In genomic region chr7:19506969-19507611, GRCm38 (mm10) we compare ENCODE assay signal across 8 mouse cellular contexts. TPM values are rescaled to one million over a fixed set of nuclear protein-coding genes. Genes with fewer than 3 reads are reported as not detected.
A peak's percentile ranks its signal among the peaks of the same experiment; 100 is the strongest.
DNase-seq lines count a peak whose midpoint lies in the region; ATAC-seq and TF ChIP-seq lines count a peak whose summit lies in the region.

No protein-coding gene starts in this region.

- no peak for TF ChIP-seq CTCF in E14TG2a.4 (conservative IDR thresholded peaks at IDR 0.05; ENCODE audit: low read length)

- peak overlapping the region; percentile 95 for H3K4me2 ChIP-seq in liver, embryonic 13.5 days
- peak overlapping the region; percentile 92 for H3K4me2 ChIP-seq in neural tube, embryonic 14.5 days (ENCODE audit: low read depth, low read length)

- no peaks in the 10 kb centered on the region for H3K27me3 ChIP-seq in E14TG2a.4 (ENCODE audit: insufficient read depth, low read length)
- H3K27me3 ChIP-seq in liver, embryonic 13.5 days: no peaks in the 10 kb centered on the region
- no peaks in the 10 kb centered on the region for H3K27me3 ChIP-seq in neural tube, embryonic 14.5 days (ENCODE audit: control insufficient read depth, insufficient read depth, low read length)

- H3K4me3 ChIP-seq in E14TG2a.4 (replicated peaks; ENCODE audit: low read length): peak overlapping the region; percentile 89
- peak overlapping the region; percentile 79 for H3K4me3 ChIP-seq in liver, embryonic 13.5 days (replicated peaks)
- peak overlapping the region; percentile 72 for H3K4me3 ChIP-seq in neural tube, embryonic 14.5 days (ENCODE audit: low read depth, low read length)

- 1% methylated on average over 61 of the region's 71 CpGs for WGBS in liver, embryonic 13.5 days (ENCODE audit: insufficient replicate concordance)
- WGBS in neural tube, embryonic 14.5 days: under 1% methylated on average over 58 of the region's 71 CpGs

- H3K9ac ChIP-seq in liver, embryonic 13.5 days: peak overlapping the region; percentile 81
- H3K9ac ChIP-seq in neural tube, embryonic 14.5 days (replicated peaks; ENCODE audit: low read depth, low read length): peak overlapping the region; percentile 68

- H3K36me3 ChIP-seq in E14TG2a.4 (ENCODE audit: insufficient read depth, low read length): no peaks in the 10 kb centered on the region
- H3K36me3 ChIP-seq in liver, embryonic 13.5 days: no peaks in the 10 kb centered on the region
- no peaks in the 10 kb centered on the region for H3K36me3 ChIP-seq in neural tube, embryonic 14.5 days (ENCODE audit: control insufficient read depth, insufficient read depth, low read length)

- ATAC-seq in liver, embryonic 13.5 days (ENCODE audit: low read depth): no peak
- peak; percentile 45 for ATAC-seq in neural tube, embryonic 14.5 days (ENCODE audit: low read depth)

- peaks cover 42% of the 10 kb centered on the region for H3K4me1 ChIP-seq in E14TG2a.4 (replicated peaks; ENCODE audit: low read depth, low read length)
- H3K4me1 ChIP-seq in liver, embryonic 13.5 days (replicated peaks): peaks cover 40% of the 10 kb centered on the region
- H3K4me1 ChIP-seq in neural tube, embryonic 14.5 days (ENCODE audit: control insufficient read depth, insufficient read depth, low read length): peaks cover 12% of the 10 kb centered on the region; the same call in 1 of the 2 replicates

- no peaks in the 10 kb centered on the region for H3K9me3 ChIP-seq in E14TG2a.4 (ENCODE audit: low read length)
- no peaks in the 10 kb centered on the region for H3K9me3 ChIP-seq in liver, embryonic 13.5 days (replicated peaks)
- H3K9me3 ChIP-seq in neural tube, embryonic 14.5 days (ENCODE audit: control insufficient read depth, low read length): no peaks in the 10 kb centered on the region

- peak; percentile 61 to 71 for DNase-seq in adrenal gland, adult 18-20 months (ENCODE audit: low spot score in 2 of 2)
- no peak for DNase-seq in adrenal gland, postnatal 4 days (ENCODE audit: low spot score in 2 of 2)
- peak; percentile 77 for DNase-seq in embryo, embryonic 10.5 days (ENCODE audit: low spot score)
- DNase-seq in heart, postnatal 4 days: peak; percentile 70
- peak; percentile 48 for DNase-seq in liver, embryonic 13.5 days
- peak; percentile 55 to 72 for DNase-seq in thymus, postnatal 36 days

- peak overlapping the region; percentile 82 for H3K27ac ChIP-seq in liver, embryonic 13.5 days
- peak overlapping the region; percentile 81; the same call in 1 of the 2 replicates for H3K27ac ChIP-seq in neural tube, embryonic 14.5 days (ENCODE audit: low read depth, low read length)

RNA-seq across cellular contexts. Expression of gene Bloc1s3, which starts 1.1 kb away (rescaled TPM):
- total RNA-seq in adrenal gland, adult 18-20 months (2021): 10 to 100 TPM in 1 of 2 experiments, 1 to 10 TPM in 1; 8.4 to 10.0 TPM
- 1 to 10 TPM; 7.7 to 8.1 TPM for total RNA-seq in adrenal gland, postnatal 4 days (2021)
- total RNA-seq in heart, postnatal 4 days (2021): 1 to 10 TPM; 2.0 to 2.5 TPM
- polyA plus RNA-seq in liver, embryonic 13.5 days (2015; fragmentation: Nextera tagmentation; extraction: Ambion mirVana): 1.3 TPM in 2 replicates
- polyA plus RNA-seq in neural tube, embryonic 14.5 days (2014; fragmentation: Nextera tagmentation; extraction: Ambion mirVana): 2.8 and 3.2 TPM in 2 replicates

RNA-seq across cellular contexts. Expression of gene Trappc6a, which starts 1.1 kb away (rescaled TPM):
- total RNA-seq in adrenal gland, adult 18-20 months (2021): 10 to 100 TPM; 70.0 to 92.4 TPM
- 10 to 100 TPM; 67.0 to 76.7 TPM for total RNA-seq in adrenal gland, postnatal 4 days (2021)
- 10 to 100 TPM; 45.8 to 46.8 TPM for total RNA-seq in heart, postnatal 4 days (2021)
- 39.5 and 45.2 TPM in 2 replicates for polyA plus RNA-seq in liver, embryonic 13.5 days (2015; fragmentation: Nextera tagmentation; extraction: Ambion mirVana)
- polyA plus RNA-seq in neural tube, embryonic 14.5 days (2014; fragmentation: Nextera tagmentation; extraction: Ambion mirVana): 31.7 and 33.8 TPM in 2 replicates

RNA-seq across cellular contexts. Expression of gene Nkpd1, which starts 10.5 kb away (rescaled TPM):
- under 1 TPM in 1 of 2 experiments, not detected in 1; 0.17 TPM for total RNA-seq in adrenal gland, adult 18-20 months (2021)
- total RNA-seq in adrenal gland, postnatal 4 days (2021): under 1 TPM; 0.17 to 0.28 TPM
- total RNA-seq in heart, postnatal 4 days (2021): not detected
- polyA plus RNA-seq in liver, embryonic 13.5 days (2015; fragmentation: Nextera tagmentation; extraction: Ambion mirVana): not detected in 2 replicates
- 0.52 and 1.2 TPM in 2 replicates for polyA plus RNA-seq in neural tube, embryonic 14.5 days (2014; fragmentation: Nextera tagmentation; extraction: Ambion mirVana)

RNA-seq across cellular contexts. Expression of gene Exoc3l2, which starts 44.0 kb away (rescaled TPM):
- total RNA-seq in adrenal gland, adult 18-20 months (2021): 10 to 100 TPM; 31.7 to 36.8 TPM
- 10 to 100 TPM; 26.7 to 28.7 TPM for total RNA-seq in adrenal gland, postnatal 4 days (2021)
- 1 to 10 TPM in 1 of 2 experiments, under 1 TPM in 1; 0.93 to 1.1 TPM for total RNA-seq in heart, postnatal 4 days (2021)
- 0.83 and 1.0 TPM in 2 replicates for polyA plus RNA-seq in liver, embryonic 13.5 days (2015; fragmentation: Nextera tagmentation; extraction: Ambion mirVana)
- polyA plus RNA-seq in neural tube, embryonic 14.5 days (2014; fragmentation: Nextera tagmentation; extraction: Ambion mirVana): 0.71 TPM in 2 replicates

RNA-seq across cellular contexts. Expression of gene Mark4, which starts 48.5 kb away (rescaled TPM):
- 10 to 100 TPM; 35.9 to 54.0 TPM for total RNA-seq in adrenal gland, adult 18-20 months (2021)
- total RNA-seq in adrenal gland, postnatal 4 days (2021): 10 to 100 TPM; 47.7 to 51.6 TPM
- 10 to 100 TPM; 28.8 to 30.3 TPM for total RNA-seq in heart, postnatal 4 days (2021)
- 1.3 and 1.6 TPM in 2 replicates for polyA plus RNA-seq in liver, embryonic 13.5 days (2015; fragmentation: Nextera tagmentation; extraction: Ambion mirVana)
- 17.0 and 19.2 TPM in 2 replicates for polyA plus RNA-seq in neural tube, embryonic 14.5 days (2014; fragmentation: Nextera tagmentation; extraction: Ambion mirVana)

Comparison
In these comparisons a context has a peak if more than half of its experiments do, and no peak if none do; other contexts are left out.
1. DNase-seq: peak in adrenal gland, adult 18-20 months (2 of 2), embryo, embryonic 10.5 days (single experiment), heart, postnatal 4 days (single experiment), liver, embryonic 13.5 days (single experiment) and thymus, postnatal 36 days (2 of 2); none in adrenal gland, postnatal 4 days (0 of 2).
2. Peak in every context shown above with its lines, with median percentiles within 50 percentile points of each other: H3K4me3 ChIP-seq.